Mouse (Mus musculus) ES-Bruce4 (cell line): ENCODE data around the gene Csn1s1.

Experiments
- CTCF ChIP-seq: IDR thresholded peaks from one replicate; pipeline ENCODE4 v1.8.1; 2011; ENCODE audit warnings: low read depth, low read length
- POLR2A ChIP-seq: IDR thresholded peaks from one replicate; pipeline ENCODE4 v1.8.1; 2011; ENCODE audit warnings: low read length; ENCODE audit not compliant: insufficient read depth

DNA sequence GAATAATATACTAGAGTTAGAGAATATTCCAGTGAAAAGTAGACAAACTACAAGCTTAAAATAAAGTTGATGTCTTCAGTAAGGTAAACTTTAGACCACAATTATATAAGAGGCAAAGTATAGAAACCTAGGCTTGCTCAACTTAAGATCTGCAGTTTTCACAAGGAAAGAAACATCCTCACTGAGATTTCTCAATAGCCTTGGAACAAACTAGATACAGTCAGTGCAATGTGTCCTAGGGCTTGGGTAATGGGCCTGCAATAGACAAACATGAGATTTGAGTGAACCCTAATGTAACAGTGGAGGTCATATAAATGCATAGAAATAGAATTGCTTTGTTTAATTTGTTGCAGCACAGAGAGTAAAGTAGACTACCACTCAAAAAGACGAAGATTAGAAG, 39.9 kb downstream of the Csn1s1 start:
- TF ChIP-seq CTCF (no peak), POLR2A (no peak)
